Mouse (Mus musculus): ENCODE results near the gene Fkbp9.

- TF ChIP-seq CTCF (IDR thresholded peaks at IDR 0.05; ENCODE audit: low read depth) (no peak), EP300 (optimal IDR thresholded peaks at IDR 0.05) (no peak)
These were observed 74.4 kb downstream of the Fkbp9 start for GRCm38 (mm10) chr6:56906121-56906846.
